Mouse (Mus musculus): ENCODE results near the gene E330034G19Rik. TPM values are rescaled to one million over a fixed set of nuclear protein-coding genes. Genes with fewer than 3 reads are reported as not detected.

E330034G19Rik gene
- not detected for total RNA-seq (2018; cell fraction: chromatin; rRNA removed)
- not detected for total RNA-seq (2018; cell fraction: cytosol; rRNA removed)
- not detected for total RNA-seq (2018; cell fraction: nucleus; rRNA removed)
- polyA plus RNA-seq (2018), result not detected in 3 replicates

- Histone ChIP-seq H3K79me2 (ENCODE audit: inconsistent target) (no peaks in the 10 kb centered on the region), H3K36me3 (ENCODE audit: inconsistent target) (no peaks in the 10 kb centered on the region), H3K27ac (no peak within 1 kb of the TSS), H3K4me3 (ENCODE audit: inconsistent target) (no peak within 1 kb of the TSS)
- 44% methylated on average over 3 of the region's 3 CpGs for WGBS (ENCODE audit: missing documents)
Observed at GRCm38 (mm10) chr14:24292914-24293313, at the start of gene E330034G19Rik. Gene E330034G19Rik, plus strand, starts transcription at chr14:24293214.

DNA sequence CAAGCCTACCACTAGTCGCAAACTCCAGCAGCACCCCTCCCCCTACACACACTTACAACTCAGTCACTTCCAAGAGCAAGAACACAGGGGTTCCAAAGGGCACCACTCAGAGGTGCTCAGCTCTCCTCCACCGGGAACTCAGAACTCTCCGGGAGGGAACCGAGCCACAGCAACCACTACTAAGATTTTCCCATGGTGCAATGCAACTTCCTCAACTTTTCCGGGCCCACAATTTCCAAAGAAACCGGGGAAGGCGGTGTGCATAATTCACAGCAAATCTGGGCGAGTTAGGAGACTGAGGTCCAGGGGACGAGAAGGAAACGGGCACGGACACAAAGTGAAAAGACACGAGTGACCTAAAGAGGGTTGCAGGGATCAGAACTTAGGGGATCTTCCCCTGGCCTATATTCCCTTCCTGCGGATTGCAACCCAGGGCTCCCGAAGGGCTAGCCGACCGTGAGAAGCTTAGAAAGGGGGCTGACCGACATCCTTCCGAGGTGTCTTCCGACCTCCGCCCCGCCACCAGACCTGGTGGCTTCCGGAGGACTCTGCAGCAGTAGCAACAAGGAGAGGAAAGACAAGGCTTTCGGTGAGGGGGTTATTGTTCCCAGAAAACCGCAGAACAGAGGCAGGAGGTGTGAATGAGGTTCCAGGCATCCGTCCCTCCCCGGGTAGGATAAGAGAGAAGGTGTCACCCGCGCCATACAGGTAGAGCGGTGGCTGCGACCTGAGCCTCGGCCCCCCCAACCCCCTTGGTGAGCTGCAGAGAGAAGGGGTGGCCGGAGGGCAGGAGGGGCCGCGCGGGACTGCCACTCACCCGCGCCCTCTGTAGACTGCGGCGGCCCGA, 48.5 kb upstream of the E330034G19Rik start:
- H3K4me3 ChIP-seq (ENCODE audit: inconsistent target), result no peak overlapping the region

GRCm38 (mm10) chr14:24245177-24246081, 47.6 kb upstream of the E330034G19Rik start, which contains the start of gene Dlg5:
Gene Dlg5, minus strand, starts transcription at chr14:24245920.
- no peaks in the 10 kb centered on the region for H3K79me2 ChIP-seq (ENCODE audit: inconsistent target)
- no peak within 1 kb of the TSS for H3K4me3 ChIP-seq (ENCODE audit: inconsistent target)
- WGBS (ENCODE audit: missing documents), result 3% methylated on average over 80 of the region's 98 CpGs
- no peak within 1 kb of the TSS for H3K27ac ChIP-seq
- no peaks in the 10 kb centered on the region for H3K36me3 ChIP-seq (ENCODE audit: inconsistent target)

More for the DNA sequence above, 48.5 kb upstream of the E330034G19Rik start:
- Histone ChIP-seq H3K79me2 (ENCODE audit: inconsistent target) (no peaks in the 10 kb centered on the region), H3K36me3 (ENCODE audit: inconsistent target) (no peaks in the 10 kb centered on the region), H3K27ac (no peak overlapping the region)
- 1% methylated on average over 39 of the region's 40 CpGs for WGBS (ENCODE audit: missing documents)

DNA sequence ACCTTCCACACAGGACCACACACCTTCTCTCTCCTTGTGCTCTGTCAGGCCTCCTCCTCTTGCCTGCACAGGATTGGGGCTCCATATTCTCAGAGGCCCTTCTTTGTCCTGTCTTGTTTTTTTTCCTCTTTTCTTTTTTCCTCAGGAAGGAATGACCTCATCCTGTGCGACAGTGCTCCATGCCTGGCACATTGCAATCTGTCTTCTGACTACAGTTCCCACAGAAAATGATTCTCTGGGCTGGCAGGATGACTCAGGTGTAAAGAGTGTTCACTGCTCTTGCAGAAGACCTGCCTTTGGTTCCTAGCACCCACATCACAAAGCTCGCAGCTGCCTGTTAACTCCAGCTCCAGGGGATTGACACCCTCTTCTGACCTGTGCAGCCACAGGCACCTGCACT, 43.1 kb upstream of the E330034G19Rik start:
- no peaks in the 10 kb centered on the region for H3K79me2 ChIP-seq (ENCODE audit: inconsistent target)
- 47% methylated on average over 2 of the region's 2 CpGs for WGBS (ENCODE audit: missing documents)
- no peak overlapping the region for H3K27ac ChIP-seq
- H3K4me3 ChIP-seq (ENCODE audit: inconsistent target), result no peak overlapping the region
- H3K36me3 ChIP-seq (ENCODE audit: inconsistent target), result no peaks in the 10 kb centered on the region

GRCm38 (mm10) chr14:24251326-24251725, 41.7 kb upstream of the E330034G19Rik start:
- Histone ChIP-seq H3K27ac (no peak overlapping the region), H3K79me2 (ENCODE audit: inconsistent target) (no peaks in the 10 kb centered on the region), H3K36me3 (ENCODE audit: inconsistent target) (no peaks in the 10 kb centered on the region), H3K4me3 (ENCODE audit: inconsistent target) (no peak overlapping the region)
- WGBS (ENCODE audit: missing documents), result 87% methylated on average over 1 of the region's 1 CpGs

DNA sequence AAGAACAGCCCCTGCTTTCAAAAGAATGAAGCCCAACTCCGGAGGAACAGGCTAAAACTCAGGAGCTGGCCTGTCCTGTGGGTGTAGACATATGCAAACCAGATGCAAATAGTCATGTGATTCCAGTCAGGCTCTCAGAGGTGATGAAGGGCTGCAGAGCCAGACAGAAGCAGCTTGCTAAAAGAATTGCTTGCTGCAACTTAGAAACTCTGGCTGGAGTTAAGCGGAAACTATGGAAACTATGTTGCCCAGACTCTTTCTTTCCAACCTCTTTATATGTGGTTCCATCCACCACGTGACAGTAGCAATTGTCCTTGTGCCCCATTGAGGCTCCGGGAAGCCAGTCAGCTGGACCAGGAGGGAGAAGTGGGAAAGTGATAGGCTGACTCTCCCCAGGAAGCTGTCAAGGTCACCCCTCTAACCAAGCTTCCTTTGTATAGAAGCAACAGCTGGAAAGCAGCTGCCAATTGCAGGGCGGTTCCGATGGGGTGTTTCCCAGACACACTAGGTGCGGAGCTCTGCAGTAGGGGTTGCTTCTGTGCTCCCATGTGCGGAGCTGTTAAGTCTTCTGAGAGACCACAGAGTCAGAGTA, 39.3 kb upstream of the E330034G19Rik start:
- WGBS (ENCODE audit: missing documents), result 12% methylated on average over 8 of the region's 8 CpGs

DNA sequence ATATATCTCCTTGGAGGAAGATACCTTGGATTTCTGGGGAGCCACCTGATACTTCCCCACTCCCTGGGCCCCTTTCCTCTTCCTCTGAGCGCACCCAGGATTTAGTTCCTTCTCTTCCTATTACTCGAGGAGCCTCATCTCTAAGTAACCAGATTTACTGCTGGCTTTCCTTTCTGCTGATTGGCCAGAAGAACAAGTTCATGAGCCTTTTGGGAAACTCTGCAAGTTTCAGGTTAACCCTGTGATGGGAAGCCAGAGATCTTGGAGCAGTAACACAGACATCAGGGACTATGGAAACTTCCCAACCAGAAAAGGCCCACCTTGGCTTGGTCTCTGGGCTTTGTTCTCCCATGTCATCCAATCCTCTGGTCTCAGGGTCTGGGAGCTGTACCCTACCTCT, 37.1 kb upstream of the E330034G19Rik start:
- Histone ChIP-seq H3K36me3 (ENCODE audit: inconsistent target) (no peaks in the 10 kb centered on the region), H3K4me3 (ENCODE audit: inconsistent target) (no peak overlapping the region), H3K79me2 (ENCODE audit: inconsistent target) (no peaks in the 10 kb centered on the region), H3K27ac (no peak overlapping the region)
- WGBS (ENCODE audit: missing documents), result 48% methylated on average over 2 of the region's 2 CpGs

More for the DNA sequence above, 39.3 kb upstream of the E330034G19Rik start:
- Histone ChIP-seq H3K4me3 (ENCODE audit: inconsistent target) (no peak overlapping the region), H3K36me3 (ENCODE audit: inconsistent target) (no peaks in the 10 kb centered on the region), H3K27ac (no peak overlapping the region), H3K79me2 (ENCODE audit: inconsistent target) (no peaks in the 10 kb centered on the region)

DNA sequence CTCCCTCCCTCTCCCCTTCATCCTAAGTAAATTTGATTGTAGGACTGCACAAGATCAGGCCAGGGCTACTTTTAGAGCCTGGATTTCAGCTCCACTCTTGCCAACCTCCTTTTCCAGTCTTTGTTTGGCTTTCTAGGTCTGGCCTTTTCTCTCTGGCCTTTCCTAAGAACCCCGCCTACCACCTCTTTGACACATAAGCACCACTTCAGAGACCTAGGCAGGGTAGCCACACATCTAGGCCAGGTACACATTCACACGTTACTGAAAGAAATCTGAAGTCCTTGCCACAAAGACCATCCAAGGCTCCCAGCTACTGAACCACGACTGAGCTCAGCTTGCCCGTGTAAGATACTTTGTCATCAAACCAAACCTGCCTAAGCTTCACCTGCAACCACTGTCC, 32.6 kb upstream of the E330034G19Rik start:
- 65% methylated on average over 4 of the region's 4 CpGs for WGBS (ENCODE audit: missing documents)

GRCm38 (mm10) chr14:24262382-24262781, 30.6 kb upstream of the E330034G19Rik start:
- Histone ChIP-seq H3K4me3 (ENCODE audit: inconsistent target) (no peak overlapping the region), H3K36me3 (ENCODE audit: inconsistent target) (no peaks in the 10 kb centered on the region), H3K27ac (no peak overlapping the region), H3K79me2 (ENCODE audit: inconsistent target) (no peaks in the 10 kb centered on the region)
- 85% methylated on average over 6 of the region's 6 CpGs for WGBS (ENCODE audit: missing documents)

More for the DNA sequence above, 32.6 kb upstream of the E330034G19Rik start:
- Histone ChIP-seq H3K4me3 (ENCODE audit: inconsistent target) (no peak overlapping the region), H3K36me3 (ENCODE audit: inconsistent target) (no peaks in the 10 kb centered on the region), H3K27ac (no peak overlapping the region), H3K79me2 (ENCODE audit: inconsistent target) (no peaks in the 10 kb centered on the region)

- Histone ChIP-seq H3K79me2 (ENCODE audit: inconsistent target) (no peaks in the 10 kb centered on the region), H3K4me3 (ENCODE audit: inconsistent target) (no peak overlapping the region), H3K27ac (no peak overlapping the region), H3K36me3 (ENCODE audit: inconsistent target) (no peaks in the 10 kb centered on the region)
- 79% methylated on average over 2 of the region's 2 CpGs for WGBS (ENCODE audit: missing documents)
Observed at GRCm38 (mm10) chr14:24262915-24263314, 30.1 kb upstream of the E330034G19Rik start.

DNA sequence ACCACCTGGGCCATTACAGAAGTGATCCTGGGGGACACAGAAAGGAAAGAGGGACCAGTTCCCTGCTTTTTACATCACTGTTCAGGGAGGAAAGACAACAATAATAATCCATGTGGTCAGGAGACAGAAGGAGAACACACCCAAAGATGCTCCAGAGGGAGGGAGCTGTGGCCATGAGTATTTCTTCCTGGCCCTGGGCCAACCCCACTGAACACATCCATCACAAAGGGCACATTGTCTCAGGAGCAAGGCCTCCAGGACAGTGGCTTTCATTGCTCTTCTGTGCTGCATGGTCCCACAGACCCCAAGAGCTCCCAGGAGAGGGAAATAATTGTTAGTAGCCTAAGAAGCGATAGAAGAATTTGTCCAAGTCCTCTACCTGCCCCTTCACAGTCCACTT, 23.4 kb upstream of the E330034G19Rik start:
- Histone ChIP-seq H3K27ac (no peak overlapping the region), H3K79me2 (ENCODE audit: inconsistent target) (no peaks in the 10 kb centered on the region), H3K4me3 (ENCODE audit: inconsistent target) (no peak overlapping the region), H3K36me3 (ENCODE audit: inconsistent target) (no peaks in the 10 kb centered on the region)
- 91% methylated on average over 1 of the region's 1 CpGs for whole genome bisulfite sequencing (ENCODE audit: missing documents)

GRCm38 (mm10) chr14:24273575-24273974, 19.4 kb upstream of the E330034G19Rik start:
- Histone ChIP-seq H3K36me3 (ENCODE audit: inconsistent target) (no peaks in the 10 kb centered on the region), H3K27ac (no peak overlapping the region), H3K4me3 (ENCODE audit: inconsistent target) (no peak overlapping the region), H3K79me2 (ENCODE audit: inconsistent target) (no peaks in the 10 kb centered on the region)
- WGBS (ENCODE audit: missing documents), result 78% methylated on average over 2 of the region's 2 CpGs

- Histone ChIP-seq H3K79me2 (ENCODE audit: inconsistent target) (no peaks in the 10 kb centered on the region), H3K36me3 (ENCODE audit: inconsistent target) (no peaks in the 10 kb centered on the region), H3K4me3 (ENCODE audit: inconsistent target) (no peak overlapping the region), H3K27ac (no peak overlapping the region)
- WGBS (ENCODE audit: missing documents), result 57% methylated on average over 2 of the region's 2 CpGs
Observed at GRCm38 (mm10) chr14:24275534-24275933, 17.5 kb upstream of the E330034G19Rik start.

GRCm38 (mm10) chr14:24281278-24281677, 11.7 kb upstream of the E330034G19Rik start:
- Histone ChIP-seq H3K4me3 (ENCODE audit: inconsistent target) (no peak overlapping the region), H3K36me3 (ENCODE audit: inconsistent target) (no peaks in the 10 kb centered on the region), H3K79me2 (ENCODE audit: inconsistent target) (no peaks in the 10 kb centered on the region), H3K27ac (no peak overlapping the region)
- 65% methylated on average over 4 of the region's 4 CpGs for WGBS (ENCODE audit: missing documents)

Measured in macrophage (primary cell).